Mouse (Mus musculus) erythroblast, embryonic 14.5 days (primary cell): ENCODE results near the gene Acly. TPM values are rescaled to one million over a fixed set of nuclear protein-coding genes. Genes with fewer than 3 reads are reported as not detected.

ENCODE experiments used
- H3K27me3 ChIP-seq: 2 replicates; pipeline ENCODE4 v1.6.1; 2012; ENCODE audit warnings: inconsistent platforms; ENCODE audit not compliant: control insufficient read depth
- H3K36me3 ChIP-seq: 2 replicates; pipeline ENCODE4 v1.6.1; 2012; ENCODE audit warnings: mild to moderate bottlenecking, inconsistent platforms; ENCODE audit not compliant: control insufficient read depth
- H3K4me1 ChIP-seq: 2 replicates; pipeline ENCODE4 v1.6.1; 2012; ENCODE audit warnings: inconsistent platforms; ENCODE audit not compliant: control insufficient read depth
- H3K4me3 ChIP-seq: replicated peaks from 2 replicates; pipeline ENCODE3; 2012; ENCODE audit warnings: moderate library complexity, mild to moderate bottlenecking, inconsistent platforms
- H3K9me3 ChIP-seq: 2 replicates; pipeline ENCODE4 v1.6.1; 2012; ENCODE audit warnings: low read length, inconsistent platforms, mixed read lengths; ENCODE audit not compliant: control insufficient read depth
- GATA1 ChIP-seq: IDR thresholded peaks from 2 replicates; pipeline ENCODE4 v1.6.1; 2012; ENCODE audit warnings: low read length, inconsistent platforms, mixed read lengths
- TAL1 ChIP-seq: IDR thresholded peaks from 3 replicates; pipeline ENCODE4 v1.6.1; 2012; ENCODE audit warnings: low read length, inconsistent platforms, mixed read lengths
- polyA plus RNA-seq: library from polyadenylated mRNA; stranded (reverse); fragments of >175 nt; gene quantifications from 2 replicates; pipeline ENCODE4 v1.2.3, GENCODE M21; 2012

Gene Acly
- polyA plus RNA-seq, 1 experiment = 0.46 TPM

GRCm38 (mm10) chr11:100550101-100550500, 22.3 kb upstream of the Acly start:
- no peaks in the 10 kb centered on the region for H3K9me3 ChIP-seq
- H3K36me3 ChIP-seq = no peaks in the 10 kb centered on the region
- no peak overlapping the region for H3K4me3 ChIP-seq
- peaks cover 2% of the 10 kb centered on the region; the same call in 1 of the 2 replicates for H3K27me3 ChIP-seq
- H3K4me1 ChIP-seq = peaks cover 12% of the 10 kb centered on the region
- TF ChIP-seq GATA1 = no peak
- TF ChIP-seq TAL1 = no peak

- no peaks in the 10 kb centered on the region for H3K36me3 ChIP-seq
- no peak overlapping the region for H3K4me3 ChIP-seq
- TF ChIP-seq GATA1 = no peak
- no peak for TF ChIP-seq TAL1
- H3K27me3 ChIP-seq = peaks cover 2% of the 10 kb centered on the region; the same call in 1 of the 2 replicates
- no peaks in the 10 kb centered on the region for H3K9me3 ChIP-seq
- H3K4me1 ChIP-seq = peaks cover 16% of the 10 kb centered on the region
These were observed 21.7 kb upstream of the Acly start for GRCm38 (mm10) chr11:100549466-100549865.

- Histone ChIP-seq H3K4me3 (no peak overlapping the region), H3K9me3 (no peaks in the 10 kb centered on the region), H3K36me3 (no peaks in the 10 kb centered on the region), H3K4me1 (peaks cover 16% of the 10 kb centered on the region), H3K27me3 (peaks cover 2% of the 10 kb centered on the region; the same call in 1 of the 2 replicates)
- TF ChIP-seq GATA1 (no peak), TAL1 (no peak)
These were observed 20.3 kb upstream of the Acly start for GRCm38 (mm10) chr11:100548141-100548540.

- peaks cover 16% of the 10 kb centered on the region for H3K4me1 ChIP-seq
- peaks cover 2% of the 10 kb centered on the region; the same call in 1 of the 2 replicates for H3K27me3 ChIP-seq
- H3K4me3 ChIP-seq = no peak overlapping the region
- TF ChIP-seq TAL1 = no peak
- no peak for TF ChIP-seq GATA1
- no peaks in the 10 kb centered on the region for H3K36me3 ChIP-seq
- H3K9me3 ChIP-seq = no peaks in the 10 kb centered on the region
These were observed 19.2 kb upstream of the Acly start for GRCm38 (mm10) chr11:100546955-100547354.

- no peaks in the 10 kb centered on the region for H3K9me3 ChIP-seq
- H3K36me3 ChIP-seq = no peaks in the 10 kb centered on the region
- peak overlapping the region; percentile 69 for H3K4me3 ChIP-seq
- peaks cover 2% of the 10 kb centered on the region; the same call in 1 of the 2 replicates for H3K27me3 ChIP-seq
- peaks cover 19% of the 10 kb centered on the region for H3K4me1 ChIP-seq
- TF ChIP-seq TAL1 = no peak
These were observed 17.9 kb upstream of the Acly start for GRCm38 (mm10) chr11:100545746-100546085.

GRCm38 (mm10) chr11:100544832-100545745, 17.3 kb upstream of the Acly start, which contains the start of gene Ttc25:
Gene Ttc25 (plus strand): TSS chr11:100545607.
- peak within 1 kb of the TSS; percentile 69 for H3K4me3 ChIP-seq
- H3K4me1 ChIP-seq = peaks cover 19% of the 10 kb centered on the region
- H3K36me3 ChIP-seq = no peaks in the 10 kb centered on the region
- H3K9me3 ChIP-seq = no peaks in the 10 kb centered on the region
- no peak for TF ChIP-seq GATA1
- no peak for TF ChIP-seq TAL1
- H3K27me3 ChIP-seq = peaks cover 2% of the 10 kb centered on the region; the same call in 1 of the 2 replicates

- no peaks in the 10 kb centered on the region for H3K36me3 ChIP-seq
- no peak overlapping the region for H3K4me3 ChIP-seq
- TF ChIP-seq GATA1 (no peak), TAL1 (no peak)
These were observed 13.8 kb upstream of the Acly start for GRCm38 (mm10) chr11:100541577-100541976.

GRCm38 (mm10) chr11:100540966-100541365, 13.2 kb upstream of the Acly start:
- TF ChIP-seq GATA1 = no peak
- no peak for TF ChIP-seq TAL1
- Histone ChIP-seq H3K4me1 (peaks cover 16% of the 10 kb centered on the region), H3K9me3 (no peaks in the 10 kb centered on the region), H3K27me3 (no peaks in the 10 kb centered on the region), H3K36me3 (no peaks in the 10 kb centered on the region), H3K4me3 (no peak overlapping the region)

More at GRCm38 (mm10) chr11:100541577-100541976, 13.8 kb upstream of the Acly start:
- Histone ChIP-seq H3K4me1 (peaks cover 19% of the 10 kb centered on the region), H3K9me3 (no peaks in the 10 kb centered on the region), H3K27me3 (no peaks in the 10 kb centered on the region)

- Histone ChIP-seq H3K9me3 (peaks cover 5% of the 10 kb centered on the region), H3K27me3 (no peaks in the 10 kb centered on the region), H3K4me3 (no peak overlapping the region), H3K36me3 (no peaks in the 10 kb centered on the region), H3K4me1 (peaks cover 3% of the 10 kb centered on the region; the same call in 1 of the 2 replicates)
- no peak for TF ChIP-seq TAL1
- no peak for TF ChIP-seq GATA1
These were observed 8.7 kb upstream of the Acly start for GRCm38 (mm10) chr11:100536466-100536865.
